Mouse (Mus musculus) brain, embryonic 14.5 days (tissue): ENCODE measurements at regions not wholly inside any gene's neighbourhood (a gene's known extent, or its start where the extent isn't known, plus 50 kb on each side); places are given as distances from the start of the nearest gene placed in this dataset.

Experiments
- CTCF ChIP-seq: fragments of 200-500 bp; IDR thresholded peaks from 2 replicates; pipeline ENCODE4 v1.5.1; 2012; ENCODE audit warnings: inconsistent platforms, mild to moderate bottlenecking, moderate library complexity, borderline replicate concordance; ENCODE audit not compliant: insufficient read depth, insufficient read length; ENCODE audit errors: extremely low read depth
- POLR2A ChIP-seq: fragments of 200-500 bp; IDR thresholded peaks from 2 replicates; pipeline ENCODE4 v1.6.1; 2012; ENCODE audit warnings: mild to moderate bottlenecking, inconsistent platforms, borderline replicate concordance; ENCODE audit not compliant: poor library complexity, insufficient read depth, insufficient read length, severe bottlenecking; ENCODE audit errors: extremely low read depth

GRCm38 (mm10) chr5:61613232-61613631, 195.4 kb upstream of the G6pd2 start:
- no peak for TF ChIP-seq CTCF
- TF ChIP-seq POLR2A: no peak
